Mouse (Mus musculus): ENCODE results near the gene Trim59. TPM values are rescaled to one million over a fixed set of nuclear protein-coding genes. Genes with fewer than 3 reads are reported as not detected.
A peak's percentile ranks its signal among the peaks of the same experiment; 100 is the strongest.

Trim59 gene
- total and polyA plus RNA-seq, 2 experiments from 2014 or later = 5.5 to 17.6 TPM

DNA sequence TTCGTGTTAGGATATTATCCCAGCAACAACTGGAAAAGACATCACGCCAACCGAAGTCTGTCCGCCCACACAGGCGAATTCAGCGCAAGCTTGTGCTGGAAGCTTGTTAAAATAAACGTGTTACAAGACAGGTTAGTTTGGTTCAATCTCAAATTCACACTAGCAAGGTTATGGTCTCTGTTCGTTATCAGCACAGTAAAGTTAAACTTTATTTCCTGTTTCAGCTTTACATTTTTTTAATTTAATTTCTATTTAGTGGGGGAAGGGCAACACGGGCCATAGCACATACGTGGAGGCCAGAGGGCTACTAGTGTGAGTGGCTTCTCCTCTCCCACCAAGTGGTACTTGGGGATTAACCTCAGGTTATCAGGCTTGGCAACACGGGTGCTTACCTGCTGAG lies 7.3 kb upstream of the Trim59 start:
- Histone ChIP-seq H3K27me3 (ENCODE audit: insufficient read depth, low read length) (no peaks in the 10 kb centered on the region), H3K4me2 (ENCODE audit: low read depth, low read length, poor library complexity, severe bottlenecking) (no peak overlapping the region), H3K9ac (replicated peaks; ENCODE audit: low read length, poor library complexity, severe bottlenecking) (no peak overlapping the region), H3K27ac (ENCODE audit: low read depth, low read length) (no peak overlapping the region), H3K4me1 (ENCODE audit: insufficient read depth, low read length) (no peaks in the 10 kb centered on the region), H3K9me3 (ENCODE audit: low read length) (no peaks in the 10 kb centered on the region), H3K4me3 (ENCODE audit: low read depth, low read length) (no peak overlapping the region), H3K36me3 (ENCODE audit: insufficient read depth, low read length) (no peaks in the 10 kb centered on the region)
- TF ChIP-seq CTCF (IDR thresholded peaks at IDR 0.05) = no peak
- ATAC-seq (ENCODE audit: low FRiP score) (no peak), DNase-seq (ENCODE audit: low spot score) (no peak)
- 91% methylated on average over 11 of the region's 11 CpGs for WGBS

- H3K4me2 ChIP-seq (ENCODE audit: low read depth, low read length, poor library complexity, severe bottlenecking) = no peak overlapping the region
- H3K4me1 ChIP-seq (ENCODE audit: insufficient read depth, low read length) = 0 out of 2 replicates have a peak, but pooled peaks cover 4% of the 10 kb centered on the region
- ATAC-seq (ENCODE audit: low FRiP score) (no peak), DNase-seq (ENCODE audit: low spot score) (no peak)
- WGBS = 76% methylated on average over 6 of the region's 6 CpGs
- no peaks in the 10 kb centered on the region for H3K9me3 ChIP-seq (ENCODE audit: low read length)
- no peaks in the 10 kb centered on the region for H3K36me3 ChIP-seq (ENCODE audit: insufficient read depth, low read length)
- H3K27me3 ChIP-seq (ENCODE audit: insufficient read depth, low read length) = no peaks in the 10 kb centered on the region
- no peak overlapping the region for H3K4me3 ChIP-seq (ENCODE audit: low read depth, low read length)
- no peak overlapping the region for H3K9ac ChIP-seq (replicated peaks; ENCODE audit: low read length, poor library complexity, severe bottlenecking)
- H3K27ac ChIP-seq (ENCODE audit: low read depth, low read length) = no peak overlapping the region
- no peak for TF ChIP-seq CTCF (IDR thresholded peaks at IDR 0.05)
Measured at GRCm38 (mm10) chr3:69049011-69049410, 4.5 kb upstream of the Trim59 start.

- no peak overlapping the region for H3K9ac ChIP-seq (replicated peaks; ENCODE audit: low read length, poor library complexity, severe bottlenecking)
- DNase-seq (ENCODE audit: low spot score) (no peak), ATAC-seq (ENCODE audit: low FRiP score) (no peak)
- H3K4me2 ChIP-seq (ENCODE audit: low read depth, low read length, poor library complexity, severe bottlenecking) = no peak overlapping the region
- no peak overlapping the region for H3K27ac ChIP-seq (ENCODE audit: low read depth, low read length)
- no peak overlapping the region for H3K4me3 ChIP-seq (ENCODE audit: low read depth, low read length)
- no peaks in the 10 kb centered on the region for H3K9me3 ChIP-seq (ENCODE audit: low read length)
- WGBS = 79% methylated on average over 4 of the region's 4 CpGs
- H3K36me3 ChIP-seq (ENCODE audit: insufficient read depth, low read length) = no peaks in the 10 kb centered on the region
- no peak for TF ChIP-seq CTCF (IDR thresholded peaks at IDR 0.05)
- 0 out of 2 replicates have a peak, but pooled peaks cover 4% of the 10 kb centered on the region for H3K4me1 ChIP-seq (ENCODE audit: insufficient read depth, low read length)
- no peaks in the 10 kb centered on the region for H3K27me3 ChIP-seq (ENCODE audit: insufficient read depth, low read length)
Measured at GRCm38 (mm10) chr3:69047684-69048083, 3.1 kb upstream of the Trim59 start.

DNA sequence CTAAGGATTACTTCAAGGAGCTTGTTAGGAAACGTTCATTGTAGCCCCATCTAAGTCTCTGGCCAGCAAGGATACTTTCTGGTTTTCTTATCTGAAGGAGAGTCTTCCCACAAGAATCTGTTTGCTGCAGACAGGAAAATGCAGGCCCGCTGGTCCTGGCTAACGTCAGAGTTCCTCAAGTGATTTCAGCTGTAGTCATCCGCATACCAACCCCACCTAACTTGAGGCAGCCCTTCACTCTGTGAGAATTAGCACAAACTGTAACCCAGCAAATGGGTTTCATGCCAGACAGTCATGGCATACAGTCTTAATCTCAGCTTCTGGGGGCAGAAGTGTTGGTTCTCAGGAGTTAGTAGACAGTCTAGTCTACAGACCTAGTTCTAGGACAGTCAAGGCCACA lies 2.0 kb upstream of the Trim59 start:
- DNase-seq (ENCODE audit: low spot score) = no peak
- no peak overlapping the region for H3K4me2 ChIP-seq (ENCODE audit: low read depth, low read length, poor library complexity, severe bottlenecking)
- H3K36me3 ChIP-seq (ENCODE audit: insufficient read depth, low read length) = no peaks in the 10 kb centered on the region
- H3K9ac ChIP-seq (replicated peaks; ENCODE audit: low read length, poor library complexity, severe bottlenecking) = no peak overlapping the region
- no peak for ATAC-seq (ENCODE audit: low FRiP score)
- H3K27ac ChIP-seq (ENCODE audit: low read depth, low read length) = no peak overlapping the region
- H3K4me3 ChIP-seq (ENCODE audit: low read depth, low read length) = no peak overlapping the region
- no peak for TF ChIP-seq CTCF (IDR thresholded peaks at IDR 0.05)
- 82% methylated on average over 4 of the region's 4 CpGs for WGBS
- no peaks in the 10 kb centered on the region for H3K27me3 ChIP-seq (ENCODE audit: insufficient read depth, low read length)
- no peaks in the 10 kb centered on the region for H3K9me3 ChIP-seq (ENCODE audit: low read length)
- H3K4me1 ChIP-seq (ENCODE audit: insufficient read depth, low read length) = 0 out of 2 replicates have a peak, but pooled peaks cover 4% of the 10 kb centered on the region

DNA sequence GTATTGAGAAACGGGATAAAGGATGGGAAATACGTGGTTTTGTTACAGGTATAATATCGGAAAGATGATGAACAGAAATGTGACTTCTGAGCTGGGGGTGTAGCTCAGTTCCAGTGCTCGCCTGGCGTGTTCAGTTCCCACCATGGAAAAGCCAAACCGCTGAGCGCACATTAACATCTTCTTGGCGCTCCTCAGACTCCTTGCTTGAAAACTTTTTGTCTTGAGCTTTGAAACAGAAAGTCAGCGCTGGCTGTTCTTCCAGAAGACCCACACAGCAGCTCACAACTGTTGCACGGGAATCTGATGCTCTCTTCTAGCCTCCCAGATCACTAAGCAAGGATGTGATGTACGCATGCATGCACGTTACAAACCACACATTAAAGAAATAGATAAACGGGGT lies 1.2 kb upstream of the Trim59 start:
- Histone ChIP-seq H3K27ac (ENCODE audit: low read depth, low read length) (no peak overlapping the region), H3K9ac (replicated peaks; ENCODE audit: low read length, poor library complexity, severe bottlenecking) (peak overlapping the region; percentile 72; the same call in 1 of the 2 replicates), H3K9me3 (ENCODE audit: low read length) (no peaks in the 10 kb centered on the region), H3K27me3 (ENCODE audit: insufficient read depth, low read length) (no peaks in the 10 kb centered on the region), H3K4me2 (ENCODE audit: low read depth, low read length, poor library complexity, severe bottlenecking) (peak overlapping the region; percentile 85), H3K4me1 (ENCODE audit: insufficient read depth, low read length) (0 out of 2 replicates have a peak, but pooled peaks cover 4% of the 10 kb centered on the region), H3K36me3 (ENCODE audit: insufficient read depth, low read length) (no peaks in the 10 kb centered on the region), H3K4me3 (ENCODE audit: low read depth, low read length) (peak overlapping the region; percentile 83)
- ATAC-seq (ENCODE audit: low FRiP score) (no peak), DNase-seq (ENCODE audit: low spot score) (no peak)
- 18% methylated on average over 13 of the region's 13 CpGs for WGBS
- TF ChIP-seq CTCF (IDR thresholded peaks at IDR 0.05) = no peak

GRCm38 (mm10) chr3:69045400-69045703 lies 797 bp upstream of the Trim59 start:
- TF ChIP-seq CTCF (IDR thresholded peaks at IDR 0.05) = no peak
- Histone ChIP-seq H3K27me3 (ENCODE audit: insufficient read depth, low read length) (no peaks in the 10 kb centered on the region), H3K4me2 (ENCODE audit: low read depth, low read length, poor library complexity, severe bottlenecking) (peak overlapping the region; percentile 85), H3K27ac (ENCODE audit: low read depth, low read length) (peak overlapping the region; percentile 70), H3K4me3 (ENCODE audit: low read depth, low read length) (peak overlapping the region; percentile 83), H3K9ac (replicated peaks; ENCODE audit: low read length, poor library complexity, severe bottlenecking) (peak overlapping the region; percentile 72), H3K4me1 (ENCODE audit: insufficient read depth, low read length) (0 out of 2 replicates have a peak, but pooled peaks cover 4% of the 10 kb centered on the region), H3K36me3 (ENCODE audit: insufficient read depth, low read length) (no peaks in the 10 kb centered on the region), H3K9me3 (ENCODE audit: low read length) (no peaks in the 10 kb centered on the region)
- ATAC-seq (ENCODE audit: low FRiP score) = no peak
- DNase-seq (ENCODE audit: low spot score) = peak; percentile 33
- WGBS = 5% methylated on average over 9 of the region's 9 CpGs

All from midbrain, postnatal 0 days (tissue).